Mouse (Mus musculus): ENCODE data around the gene Gm17334. TPM values are rescaled to one million over a fixed set of nuclear protein-coding genes. Genes with fewer than 3 reads are reported as not detected.

The Gm17334 gene
- polyA plus RNA-seq, 1 experiment from 2014 or later = not detected

DNA sequence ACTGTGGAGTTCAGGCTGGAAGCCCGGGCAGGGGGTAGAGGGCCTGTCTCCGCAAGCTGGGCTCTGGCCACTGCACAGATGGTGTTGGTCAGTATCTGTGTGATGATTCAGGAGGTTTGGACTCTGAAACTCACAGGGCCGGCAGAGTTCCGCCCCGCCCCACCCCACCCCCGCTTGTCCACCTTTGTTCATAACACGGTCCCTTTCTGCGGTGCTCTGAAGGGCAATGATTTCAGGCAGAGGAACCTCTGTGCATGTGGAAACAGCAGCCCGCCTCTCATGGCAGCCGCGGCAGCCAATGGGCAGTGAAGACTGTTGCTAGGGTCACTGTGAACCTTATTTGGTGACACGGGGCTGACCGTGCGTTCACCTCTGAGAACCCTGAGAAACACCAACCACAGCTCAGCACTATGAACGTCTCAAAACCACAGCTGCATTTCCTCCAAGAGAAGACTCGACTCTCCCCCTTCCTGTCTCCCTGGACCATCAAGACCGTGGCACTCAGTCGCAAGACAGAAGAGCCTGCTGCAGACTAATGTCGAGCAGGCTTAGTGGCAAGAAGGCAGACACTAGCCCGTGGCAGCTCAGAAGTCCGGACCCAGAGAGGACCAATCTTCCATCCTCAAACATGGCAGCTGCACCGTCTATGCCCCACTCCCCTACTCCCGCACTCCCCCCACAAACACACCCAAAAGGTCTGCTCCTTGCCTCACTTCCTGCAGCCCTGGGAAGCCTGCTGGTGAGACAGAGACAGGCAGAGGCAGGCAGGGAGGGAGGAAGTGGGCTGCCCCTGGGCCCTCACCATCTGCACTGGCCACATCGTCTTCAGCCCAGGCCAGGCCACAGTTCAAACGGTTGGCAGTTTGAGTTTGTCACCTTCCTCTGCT lies 21.9 kb upstream of the Gm17334 start:
- 0 out of 2 replicates have a peak overlapping the region, but pooled peaks have one; percentile 1 for H3K27ac ChIP-seq (replicated peaks)
- ATAC-seq (ENCODE audit: low read depth) = no peak
- WGBS = 68% methylated on average over 25 of the region's 25 CpGs

DNA sequence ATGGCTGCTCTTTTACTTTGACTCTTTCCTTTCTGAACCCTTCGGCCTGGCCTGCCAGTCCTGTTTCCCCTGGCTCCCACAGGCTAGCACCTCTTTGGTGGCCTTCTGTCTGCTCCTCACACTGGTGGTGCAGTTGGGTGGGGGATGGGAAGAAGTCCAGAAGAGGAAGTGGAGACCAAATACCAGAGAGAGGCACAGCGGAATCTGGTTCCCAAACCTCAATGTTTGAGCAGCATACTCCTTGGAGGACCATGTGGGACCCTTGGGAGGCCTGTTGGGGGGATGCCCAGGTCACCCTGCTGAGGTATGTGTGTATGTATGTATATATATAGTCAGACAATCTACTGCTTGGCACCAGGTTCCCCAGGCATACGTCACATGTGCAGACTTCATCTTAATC lies 21.0 kb upstream of the Gm17334 start:
- 78% methylated on average over 3 of the region's 3 CpGs for WGBS
- H3K4me3 ChIP-seq = no peak overlapping the region
- H3K36me3 ChIP-seq = no peaks in the 10 kb centered on the region
- ATAC-seq (ENCODE audit: low read depth) = no peak
- no peak overlapping the region for H3K4me2 ChIP-seq
- H3K9ac ChIP-seq = no peak overlapping the region
- peaks cover 24% of the 10 kb centered on the region for H3K4me1 ChIP-seq (replicated peaks)
- peaks cover 3% of the 10 kb centered on the region; the same call in 1 of the 2 replicates for H3K9me3 ChIP-seq
- H3K27ac ChIP-seq (replicated peaks) = no peak overlapping the region
- no peaks in the 10 kb centered on the region for H3K27me3 ChIP-seq

More for the DNA sequence above, 21.9 kb upstream of the Gm17334 start:
- Histone ChIP-seq H3K36me3 (no peaks in the 10 kb centered on the region), H3K9ac (no peak overlapping the region), H3K4me3 (no peak overlapping the region), H3K4me1 (replicated peaks) (peaks cover 24% of the 10 kb centered on the region), H3K27me3 (no peaks in the 10 kb centered on the region), H3K9me3 (peaks cover 3% of the 10 kb centered on the region; the same call in 1 of the 2 replicates), H3K4me2 (no peak overlapping the region)

- H3K4me3 ChIP-seq = no peak overlapping the region
- H3K27ac ChIP-seq (replicated peaks) = no peak overlapping the region
- 81% methylated on average over 3 of the region's 3 CpGs for WGBS
- no peak overlapping the region for H3K4me2 ChIP-seq
- no peaks in the 10 kb centered on the region for H3K27me3 ChIP-seq
- peaks cover 3% of the 10 kb centered on the region; the same call in 1 of the 2 replicates for H3K9me3 ChIP-seq
- ATAC-seq (ENCODE audit: low read depth) = no peak
- no peak overlapping the region for H3K9ac ChIP-seq
- H3K36me3 ChIP-seq = no peaks in the 10 kb centered on the region
- peaks cover 24% of the 10 kb centered on the region for H3K4me1 ChIP-seq (replicated peaks)
Measured at GRCm38 (mm10) chr11:53792986-53793385, 20.0 kb upstream of the Gm17334 start.

DNA sequence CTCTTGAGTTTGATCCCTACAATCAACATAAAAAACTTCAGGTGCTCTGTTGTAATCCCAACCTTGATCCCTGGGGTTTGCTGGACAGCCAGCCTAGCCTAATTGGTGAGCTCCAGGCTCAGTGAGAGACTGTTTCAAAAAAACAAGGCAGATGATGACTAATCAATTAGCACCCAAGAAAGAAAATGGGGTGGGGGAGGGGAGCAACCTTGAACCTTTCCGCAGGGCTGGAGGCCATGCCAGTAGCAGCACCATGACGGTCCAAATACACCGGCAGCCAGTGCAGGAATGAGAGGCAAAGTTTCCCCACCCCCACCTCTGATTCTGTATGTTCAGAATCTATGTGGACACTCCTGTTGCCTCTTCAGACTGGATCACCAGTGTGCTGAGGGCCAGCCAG lies 16.3 kb upstream of the Gm17334 start:
- no peak for ATAC-seq (ENCODE audit: low read depth)
- Histone ChIP-seq H3K9me3 (peaks cover 3% of the 10 kb centered on the region; the same call in 1 of the 2 replicates), H3K27ac (replicated peaks) (no peak overlapping the region), H3K27me3 (no peaks in the 10 kb centered on the region), H3K9ac (no peak overlapping the region), H3K4me2 (no peak overlapping the region), H3K4me1 (replicated peaks) (no peaks in the 10 kb centered on the region), H3K36me3 (no peaks in the 10 kb centered on the region), H3K4me3 (no peak overlapping the region)
- 77% methylated on average over 3 of the region's 3 CpGs for WGBS

DNA sequence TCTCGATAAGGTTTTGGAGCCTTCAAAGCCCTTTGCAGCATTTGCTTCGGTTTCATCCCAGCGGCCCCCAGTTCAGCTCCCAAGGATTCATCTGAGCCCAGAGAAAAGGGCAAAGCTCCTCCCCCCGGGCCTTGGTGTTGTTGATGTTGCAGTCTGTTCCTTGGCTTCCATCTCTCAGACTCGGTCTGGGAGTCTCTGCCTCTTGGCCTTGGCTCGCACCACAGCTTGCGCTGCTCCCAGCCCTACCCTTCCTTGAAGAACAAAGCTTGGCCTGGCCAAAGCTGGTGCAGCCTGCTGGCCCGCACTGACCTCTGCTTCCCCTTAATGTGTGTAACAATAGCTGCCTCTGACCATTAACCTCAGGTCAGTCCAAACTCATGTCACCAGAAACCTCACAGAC lies 15.2 kb upstream of the Gm17334 start:
- no peak overlapping the region for H3K9ac ChIP-seq
- H3K4me3 ChIP-seq = no peak overlapping the region
- no peak overlapping the region for H3K27ac ChIP-seq (replicated peaks)
- no peaks in the 10 kb centered on the region for H3K36me3 ChIP-seq
- no peaks in the 10 kb centered on the region for H3K4me1 ChIP-seq (replicated peaks)
- peaks cover 3% of the 10 kb centered on the region; the same call in 1 of the 2 replicates for H3K9me3 ChIP-seq
- H3K4me2 ChIP-seq = no peak overlapping the region
- no peak for ATAC-seq (ENCODE audit: low read depth)
- H3K27me3 ChIP-seq = no peaks in the 10 kb centered on the region
- WGBS = 50% methylated on average over 8 of the region's 8 CpGs

GRCm38 (mm10) chr11:53786058-53787031 lies 13.4 kb upstream of the Gm17334 start:
- Histone ChIP-seq H3K9ac (no peak overlapping the region), H3K4me1 (replicated peaks) (no peaks in the 10 kb centered on the region), H3K36me3 (no peaks in the 10 kb centered on the region), H3K9me3 (peaks cover 3% of the 10 kb centered on the region; the same call in 1 of the 2 replicates), H3K27me3 (no peaks in the 10 kb centered on the region), H3K4me3 (no peak overlapping the region), H3K4me2 (no peak overlapping the region), H3K27ac (replicated peaks) (no peak overlapping the region)
- WGBS = 83% methylated on average over 13 of the region's 13 CpGs
- no peak for ATAC-seq (ENCODE audit: low read depth)

DNA sequence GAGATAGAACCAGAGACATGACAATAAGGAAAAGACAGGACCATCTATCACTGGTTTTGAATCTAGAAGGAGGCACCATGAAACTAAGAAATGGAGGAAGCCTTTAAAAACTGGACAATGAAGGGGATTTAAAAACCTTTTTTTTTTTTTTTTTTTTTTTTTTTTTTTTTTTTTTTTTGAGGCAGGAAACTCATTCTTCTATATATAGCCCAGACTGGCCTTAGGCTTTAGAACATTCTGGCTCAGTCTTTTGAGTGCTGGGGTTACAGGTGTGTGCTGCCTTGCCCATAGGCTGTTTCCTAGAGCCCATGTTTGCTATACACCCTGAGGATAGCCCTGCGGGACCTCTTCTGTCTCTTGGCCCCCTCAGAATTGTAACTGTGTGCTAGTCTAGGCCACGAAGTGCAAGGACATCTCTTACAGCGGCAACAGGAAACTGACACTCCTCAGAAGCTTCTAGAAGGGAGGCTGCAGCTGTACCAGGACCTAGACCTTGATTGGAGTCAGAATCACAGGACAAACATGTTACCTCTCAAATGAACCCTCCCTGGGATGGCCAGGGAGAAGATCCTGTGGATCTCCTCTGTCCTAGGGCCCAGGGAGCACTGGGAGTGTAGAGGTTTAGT lies 12.4 kb upstream of the Gm17334 start:
- 86% methylated on average over 3 of the region's 3 CpGs for WGBS
- no peak overlapping the region for H3K9ac ChIP-seq
- peaks cover 3% of the 10 kb centered on the region; the same call in 1 of the 2 replicates for H3K9me3 ChIP-seq
- H3K27me3 ChIP-seq = no peaks in the 10 kb centered on the region
- no peak for ATAC-seq (ENCODE audit: low read depth)
- H3K4me1 ChIP-seq (replicated peaks) = no peaks in the 10 kb centered on the region
- no peak overlapping the region for H3K27ac ChIP-seq (replicated peaks)
- no peaks in the 10 kb centered on the region for H3K36me3 ChIP-seq
- no peak overlapping the region for H3K4me3 ChIP-seq
- no peak overlapping the region for H3K4me2 ChIP-seq

DNA sequence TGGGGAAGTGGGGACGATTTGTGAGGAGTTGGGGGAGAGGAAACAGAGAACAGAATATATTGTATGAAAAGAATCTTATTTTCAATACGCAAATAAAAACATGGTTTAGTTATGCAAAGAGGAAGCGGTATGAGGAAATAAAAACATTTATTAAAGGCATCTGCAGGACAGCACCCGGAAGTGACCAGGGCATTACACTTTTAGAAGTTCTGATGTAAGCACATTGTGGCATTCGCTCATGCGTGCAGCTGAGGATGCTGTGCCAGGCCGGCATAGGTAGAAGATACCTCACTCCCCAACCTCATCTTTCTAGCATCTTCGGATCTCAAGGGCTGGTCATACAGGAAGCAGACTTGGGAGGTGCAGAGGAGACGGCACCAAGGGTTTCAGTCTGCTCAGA lies 10.3 kb upstream of the Gm17334 start:
- Histone ChIP-seq H3K4me1 (replicated peaks) (no peaks in the 10 kb centered on the region), H3K27me3 (no peaks in the 10 kb centered on the region), H3K9me3 (no peaks in the 10 kb centered on the region), H3K36me3 (no peaks in the 10 kb centered on the region), H3K9ac (no peak overlapping the region), H3K4me3 (no peak overlapping the region), H3K4me2 (no peak overlapping the region), H3K27ac (replicated peaks) (no peak overlapping the region)
- ATAC-seq (ENCODE audit: low read depth) = no peak
- 90% methylated on average over 9 of the region's 9 CpGs for WGBS

DNA sequence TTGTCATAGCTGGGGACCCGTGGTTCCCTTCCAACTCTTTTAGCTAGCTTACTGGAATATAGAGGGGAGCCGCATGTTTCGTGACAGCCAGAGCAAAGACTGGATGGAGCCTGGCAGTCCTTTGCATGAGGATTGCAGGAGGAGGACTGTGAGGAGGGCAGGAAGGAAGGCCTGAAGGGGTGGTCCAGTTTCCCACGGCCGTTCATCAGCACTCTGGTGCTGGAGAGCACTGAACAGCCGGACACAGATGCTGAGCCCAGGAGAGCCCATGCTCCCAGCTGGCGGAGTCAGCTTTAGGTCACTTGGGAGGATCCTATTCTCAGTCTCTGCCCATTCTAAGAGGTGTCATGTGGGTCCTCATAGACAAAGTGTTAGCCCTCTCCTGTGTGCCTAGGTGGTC lies 9.0 kb upstream of the Gm17334 start:
- no peaks in the 10 kb centered on the region for H3K36me3 ChIP-seq
- no peak for ATAC-seq (ENCODE audit: low read depth)
- 88% methylated on average over 7 of the region's 7 CpGs for whole genome bisulfite sequencing
- no peak overlapping the region for H3K4me2 ChIP-seq
- H3K9me3 ChIP-seq = no peaks in the 10 kb centered on the region
- no peaks in the 10 kb centered on the region for H3K27me3 ChIP-seq
- H3K27ac ChIP-seq (replicated peaks) = no peak overlapping the region
- no peak overlapping the region for H3K4me3 ChIP-seq
- H3K9ac ChIP-seq = no peak overlapping the region
- H3K4me1 ChIP-seq (replicated peaks) = no peaks in the 10 kb centered on the region

DNA sequence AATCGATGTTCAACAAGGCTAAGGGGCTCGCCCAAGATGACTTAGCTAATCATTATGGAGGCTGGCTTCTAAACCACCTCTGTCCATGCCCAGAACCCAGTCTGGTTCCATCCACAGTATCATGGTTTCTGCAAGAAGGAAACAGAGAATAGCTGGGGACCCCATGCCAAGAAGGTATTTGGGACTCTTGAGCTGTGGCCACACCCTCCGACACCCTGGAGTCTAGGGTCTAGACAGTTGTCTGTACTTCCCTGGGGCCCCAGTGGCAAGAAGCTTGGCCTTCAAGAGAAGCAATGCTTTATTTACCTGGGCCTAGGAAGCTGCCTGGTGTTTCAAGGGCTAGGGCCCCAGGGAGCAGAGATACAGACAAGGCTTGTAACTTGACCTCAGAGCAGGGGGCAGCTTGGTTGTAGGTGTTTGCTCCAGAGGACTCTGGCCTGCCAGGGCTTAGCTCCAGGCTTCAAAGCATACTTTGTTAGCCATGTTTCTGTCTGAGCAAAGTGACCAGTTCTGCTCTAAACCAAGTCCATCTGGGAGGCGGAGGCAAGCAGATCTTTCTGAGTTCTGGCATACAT lies 8.3 kb upstream of the Gm17334 start:
- H3K27me3 ChIP-seq = no peaks in the 10 kb centered on the region
- H3K9me3 ChIP-seq = no peaks in the 10 kb centered on the region
- WGBS = 97% methylated on average over 4 of the region's 4 CpGs
- H3K4me3 ChIP-seq = no peak overlapping the region
- no peaks in the 10 kb centered on the region for H3K4me1 ChIP-seq (replicated peaks)
- no peaks in the 10 kb centered on the region for H3K36me3 ChIP-seq
- H3K9ac ChIP-seq = no peak overlapping the region
- no peak overlapping the region for H3K27ac ChIP-seq (replicated peaks)
- no peak for ATAC-seq (ENCODE audit: low read depth)
- no peak overlapping the region for H3K4me2 ChIP-seq

DNA sequence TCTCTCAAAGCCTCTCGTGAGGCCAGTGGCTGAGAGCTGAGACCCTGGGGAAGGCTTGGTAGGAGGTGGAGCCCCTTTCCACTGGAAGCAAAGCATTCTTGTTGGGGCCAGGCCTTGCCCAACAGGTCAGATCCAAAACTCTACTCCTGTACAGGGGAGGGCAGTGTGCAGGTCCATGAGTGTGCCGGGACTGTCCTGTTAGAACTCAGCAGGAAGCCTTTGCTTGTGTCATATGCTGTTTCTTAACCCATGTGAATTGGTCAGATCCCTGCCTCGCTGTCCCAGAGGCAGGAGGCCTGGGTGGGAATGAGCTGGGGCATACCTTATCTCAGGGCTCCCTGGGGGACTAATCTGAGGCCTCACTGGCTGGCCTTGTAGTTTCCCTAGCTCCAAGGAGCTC lies 7.3 kb upstream of the Gm17334 start:
- H3K4me2 ChIP-seq = no peak overlapping the region
- no peaks in the 10 kb centered on the region for H3K9me3 ChIP-seq
- ATAC-seq (ENCODE audit: low read depth) = no peak
- H3K9ac ChIP-seq = no peak overlapping the region
- no peaks in the 10 kb centered on the region for H3K4me1 ChIP-seq (replicated peaks)
- no peaks in the 10 kb centered on the region for H3K27me3 ChIP-seq
- 0 out of 2 replicates have a peak, but pooled peaks cover 3% of the 10 kb centered on the region for H3K36me3 ChIP-seq
- 87% methylated on average over 3 of the region's 3 CpGs for WGBS
- no peak overlapping the region for H3K4me3 ChIP-seq
- H3K27ac ChIP-seq (replicated peaks) = no peak overlapping the region

Data from neural tube, embryonic 13.5 days (tissue).